Mouse (Mus musculus) hindbrain, embryonic 11.5 days (tissue): ENCODE data around the gene 2700049A03Rik. TPM values are rescaled to one million over a fixed set of nuclear protein-coding genes. Genes with fewer than 3 reads are reported as not detected.

Experiments used
- ATAC-seq: fragments of 200-750 bp; cut with Nextera tagmentation; 2 replicates; pipeline ENCODE4 v1.8.0; 2017; ENCODE audit warnings: mild to moderate bottlenecking, moderate TSS enrichment, moderate library complexity; ENCODE audit not compliant: low FRiP score
- DNase-seq: peaks from one replicate; pipeline ENCODE4 v3.0.0-alpha.2; 2015; ENCODE audit warnings: low spot score
- H3K27ac ChIP-seq: fragments of 300-500 bp; sonication (generic); 2 replicates; pipeline ENCODE4 v1.5.1; 2014; ENCODE audit warnings: mild to moderate bottlenecking, low read depth, low read length
- H3K27me3 ChIP-seq: fragments of 300-500 bp; sonication (generic); 2 replicates; pipeline ENCODE4 v1.6.1; 2014; ENCODE audit warnings: mild to moderate bottlenecking, low read length, moderate library complexity, mixed read lengths; ENCODE audit not compliant: control insufficient read depth, insufficient read depth
- H3K36me3 ChIP-seq: fragments of 300-500 bp; sonication (generic); 2 replicates; pipeline ENCODE4 v1.6.1; 2014; ENCODE audit warnings: mild to moderate bottlenecking, low read length, moderate library complexity, mixed read lengths; ENCODE audit not compliant: control insufficient read depth, insufficient read depth
- H3K4me1 ChIP-seq: fragments of 300-500 bp; sonication (generic); replicated peaks from 2 replicates; pipeline ENCODE4 v1.6.1; 2014; ENCODE audit warnings: low read length, mixed read lengths; ENCODE audit not compliant: control insufficient read depth, insufficient read depth
- H3K4me2 ChIP-seq: fragments of 300-500 bp; sonication (generic); replicated peaks from 2 replicates; pipeline ENCODE4 v1.6.1; 2014; ENCODE audit warnings: mild to moderate bottlenecking, low read depth, low read length
- H3K4me3 ChIP-seq: fragments of 300-500 bp; sonication (generic); 2 replicates; pipeline ENCODE4 v1.5.1; 2014; ENCODE audit warnings: low read depth, low read length
- H3K9ac ChIP-seq: fragments of 300-500 bp; sonication (generic); 2 replicates; pipeline ENCODE4 v1.6.1; 2014; ENCODE audit warnings: low read depth, low read length
- H3K9me3 ChIP-seq: fragments of 300-500 bp; sonication (generic); 2 replicates; pipeline ENCODE4 v1.6.1; 2016; ENCODE audit warnings: low read length; ENCODE audit not compliant: control insufficient read depth
- WGBS: fragments of 180-500 bp; shearing (Covaris S2); extraction: QIAGEN DNeasy Blood & Tissue Kit; methylation state at CpG from one replicate; pipeline ENCODE4 v1.1.7; 2014; 5-methylcytosine and 5-hydroxymethylcytosine counted together
- polyA plus RNA-seq: library from polyadenylated mRNA; unstranded; fragments of >200 nt; fragmentation: Nextera tagmentation; extraction: Ambion mirVana; gene quantifications from 2 replicates; pipeline ENCODE4 v1.2.1, GENCODE M21; 2014

Gene 2700049A03Rik
- polyA plus RNA-seq, 1 experiment from 2014 or later: 23.3 TPM

DNA sequence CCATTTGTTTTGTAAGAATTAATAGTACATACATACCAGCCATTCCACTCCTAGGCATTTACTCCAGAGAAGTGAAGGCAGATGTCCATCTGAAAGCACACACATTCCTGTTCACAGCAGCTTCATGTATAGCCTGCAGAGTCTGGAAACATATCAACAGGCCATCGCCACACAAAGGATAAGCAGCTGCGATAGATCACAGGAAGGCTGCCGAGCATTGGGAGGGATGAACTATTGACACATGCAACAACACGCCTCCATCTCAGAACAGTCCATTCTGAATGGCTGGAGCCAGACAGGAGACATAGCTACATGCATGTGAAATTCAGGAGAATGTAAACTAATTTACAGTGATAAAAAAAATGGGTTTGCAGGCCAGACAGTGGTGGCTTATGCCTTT lies 127.6 kb downstream of the 2700049A03Rik start:
- no peaks in the 10 kb centered on the region for H3K36me3 ChIP-seq
- no peaks in the 10 kb centered on the region for H3K27me3 ChIP-seq
- H3K4me2 ChIP-seq: no peak overlapping the region
- no peak for ATAC-seq
- WGBS: 94% methylated on average over 4 of the region's 4 CpGs
- H3K9ac ChIP-seq: no peak overlapping the region
- H3K4me3 ChIP-seq: no peak overlapping the region
- DNase-seq: no peak
- no peaks in the 10 kb centered on the region for H3K9me3 ChIP-seq
- H3K27ac ChIP-seq: no peak overlapping the region
- H3K4me1 ChIP-seq: no peaks in the 10 kb centered on the region

DNA sequence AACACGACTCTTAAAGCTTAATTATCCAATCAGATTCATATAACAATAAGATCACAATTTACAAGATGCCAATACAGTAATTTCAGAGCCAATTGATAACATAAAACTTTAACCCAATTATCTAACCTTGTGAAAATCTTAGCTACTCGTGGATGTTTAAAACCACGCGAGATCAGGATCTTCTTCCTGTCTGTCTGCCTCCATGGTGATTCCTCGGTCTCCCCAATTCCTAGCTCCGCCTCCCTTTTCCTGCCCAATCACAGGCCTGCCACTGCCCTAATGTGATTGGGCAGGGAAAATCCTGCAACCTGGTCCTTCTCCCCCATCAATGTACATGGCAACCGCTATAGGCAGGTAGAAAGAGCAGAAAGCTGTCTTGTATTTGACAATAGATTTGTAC lies 132.7 kb downstream of the 2700049A03Rik start:
- Histone ChIP-seq H3K27ac (no peak overlapping the region), H3K27me3 (no peaks in the 10 kb centered on the region), H3K4me3 (no peak overlapping the region), H3K4me1 (0 out of 2 replicates have a peak, but pooled peaks cover 2% of the 10 kb centered on the region), H3K4me2 (no peak overlapping the region), H3K9me3 (no peaks in the 10 kb centered on the region), H3K36me3 (no peaks in the 10 kb centered on the region), H3K9ac (no peak overlapping the region)
- ATAC-seq (no peak), DNase-seq (no peak)
- 93% methylated on average over 7 of the region's 7 CpGs for WGBS

DNA sequence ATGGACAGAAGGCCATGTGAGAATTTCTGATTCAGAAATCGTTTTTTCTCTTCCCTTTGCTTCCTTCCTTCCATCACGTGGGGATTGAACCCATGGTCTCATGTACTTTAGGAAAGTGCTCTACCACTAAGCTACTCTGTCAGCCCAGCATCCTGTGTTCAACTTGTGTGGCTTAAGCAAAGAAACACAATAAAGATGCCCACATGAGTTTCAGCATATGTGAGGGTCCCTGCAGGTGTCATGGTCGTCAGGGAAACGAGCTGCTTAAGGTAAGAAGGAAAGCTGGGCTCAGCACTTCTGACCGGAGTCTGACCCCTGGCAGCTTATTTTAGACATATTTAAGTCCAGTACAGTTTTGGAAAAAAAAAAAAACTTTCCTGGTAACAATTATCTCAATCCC lies 134.5 kb downstream of the 2700049A03Rik start:
- WGBS: 69% methylated on average over 5 of the region's 5 CpGs
- no peaks in the 10 kb centered on the region for H3K27me3 ChIP-seq
- H3K36me3 ChIP-seq: no peaks in the 10 kb centered on the region
- H3K9ac ChIP-seq: no peak overlapping the region
- no peaks in the 10 kb centered on the region for H3K9me3 ChIP-seq
- H3K4me3 ChIP-seq: no peak overlapping the region
- H3K4me1 ChIP-seq: 0 out of 2 replicates have a peak, but pooled peaks cover 2% of the 10 kb centered on the region
- H3K4me2 ChIP-seq: no peak overlapping the region
- ATAC-seq: no peak
- no peak overlapping the region for H3K27ac ChIP-seq
- no peak for DNase-seq

DNA sequence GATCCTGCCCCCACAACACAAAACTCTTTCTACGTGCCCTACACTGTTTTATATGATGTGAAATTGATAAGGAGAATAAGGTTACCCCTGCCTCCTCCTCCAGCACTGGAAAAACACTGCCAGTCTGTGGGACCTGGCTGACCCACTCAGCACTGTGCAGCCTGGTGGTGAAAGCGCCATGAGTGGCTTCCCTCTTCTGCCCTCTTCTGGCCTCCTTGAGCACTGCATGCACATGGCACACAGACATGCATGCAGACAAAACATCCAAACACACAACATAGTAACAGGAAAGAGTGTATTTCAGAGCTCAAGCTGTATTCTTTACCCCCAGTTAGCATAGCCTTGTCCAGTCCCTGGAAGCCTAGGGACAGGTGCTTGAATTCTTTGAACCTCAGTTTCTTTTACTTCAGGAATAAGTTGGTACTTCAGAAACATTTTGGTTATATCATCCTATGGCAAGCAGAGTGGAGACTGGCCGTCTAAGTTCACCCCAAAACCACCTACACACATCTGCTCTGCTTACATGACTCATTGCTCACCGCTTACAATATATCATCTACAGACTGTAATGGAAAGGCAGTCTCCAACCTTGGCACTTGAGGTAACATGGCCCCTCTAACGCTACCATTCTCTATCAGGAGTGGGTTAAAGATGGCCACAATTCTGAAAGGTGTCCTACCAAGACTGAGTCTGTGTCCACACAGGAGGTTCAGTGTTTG lies 138.0 kb downstream of the 2700049A03Rik start:
- no peaks in the 10 kb centered on the region for H3K27me3 ChIP-seq
- no peak for ATAC-seq
- 0 out of 2 replicates have a peak, but pooled peaks cover 2% of the 10 kb centered on the region for H3K4me1 ChIP-seq
- no peak overlapping the region for H3K27ac ChIP-seq
- no peaks in the 10 kb centered on the region for H3K36me3 ChIP-seq
- 88% methylated on average over 5 of the region's 5 CpGs for WGBS
- H3K4me3 ChIP-seq: no peak overlapping the region
- H3K4me2 ChIP-seq: no peak overlapping the region
- no peak for DNase-seq
- no peaks in the 10 kb centered on the region for H3K9me3 ChIP-seq
- H3K9ac ChIP-seq: no peak overlapping the region

DNA sequence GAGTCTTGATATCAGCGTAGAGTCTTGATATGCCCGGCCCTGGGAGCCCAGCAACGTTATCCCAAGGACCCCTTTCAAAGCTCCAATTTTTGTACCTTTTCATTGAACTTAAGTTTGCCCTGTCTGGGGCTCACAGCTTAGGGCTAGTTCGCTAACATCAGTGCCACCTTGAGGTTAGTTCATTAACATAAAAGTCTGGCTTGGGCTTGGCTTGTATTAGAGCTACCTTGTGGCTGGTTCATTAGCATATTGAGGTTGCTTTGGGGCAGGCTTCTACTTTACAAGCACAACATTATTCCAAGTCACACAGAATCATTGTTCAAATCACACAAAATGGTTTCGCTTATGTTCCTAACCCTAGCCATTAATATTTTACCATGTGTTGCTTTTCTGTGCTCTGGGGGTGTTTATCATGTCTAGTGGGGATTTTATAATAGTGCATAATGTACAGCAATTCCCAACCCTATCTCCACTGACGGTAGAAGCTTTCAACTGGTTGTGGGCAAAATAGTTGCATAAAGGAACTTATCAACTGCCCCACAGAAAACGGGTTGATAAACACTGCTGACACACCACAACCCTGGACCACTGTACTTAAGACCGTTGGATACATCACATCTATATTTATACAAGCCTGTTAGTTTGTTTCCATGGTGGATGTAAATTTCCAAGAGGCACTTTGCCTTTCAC lies 139.4 kb downstream of the 2700049A03Rik start:
- H3K36me3 ChIP-seq: no peaks in the 10 kb centered on the region

DNA sequence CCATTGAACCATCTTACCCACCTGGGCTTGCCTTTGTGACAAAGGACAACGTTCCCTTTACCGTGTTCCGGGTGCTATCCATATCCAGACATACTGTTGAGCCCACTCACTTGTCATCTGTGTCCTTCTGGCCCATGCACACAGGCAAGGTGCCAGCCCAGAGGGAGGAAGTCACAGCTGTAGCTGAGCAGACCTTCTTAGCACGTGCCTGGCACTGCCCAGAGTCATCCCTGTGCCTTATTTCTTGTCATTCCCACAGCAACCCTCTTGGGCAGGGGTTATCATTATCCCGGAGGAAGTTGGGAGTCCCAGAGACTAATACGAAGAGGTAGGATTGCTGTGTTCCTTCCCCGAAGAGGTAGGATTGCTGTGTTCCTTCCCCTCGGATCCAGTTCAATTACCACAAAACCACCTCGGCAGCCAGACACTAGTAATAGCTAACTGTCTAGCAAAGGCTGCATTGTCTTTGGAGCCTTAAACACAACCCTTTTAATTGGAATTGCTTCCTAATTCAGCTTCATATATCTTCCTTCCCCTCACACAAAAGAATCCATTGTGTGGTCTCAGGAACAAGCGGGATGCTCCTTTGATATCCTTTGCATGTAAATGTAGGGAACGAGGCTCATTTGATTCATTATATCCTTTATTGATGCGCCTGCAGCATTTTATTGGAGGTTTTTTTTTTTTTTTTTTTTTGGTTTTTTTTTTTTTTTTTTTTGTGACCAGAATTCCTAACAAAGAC lies 143.0 kb downstream of the 2700049A03Rik start:
- no peaks in the 10 kb centered on the region for H3K9me3 ChIP-seq
- DNase-seq (no peak), ATAC-seq (no peak)
- no peaks in the 10 kb centered on the region for H3K4me1 ChIP-seq
- no peaks in the 10 kb centered on the region for H3K36me3 ChIP-seq
- H3K4me2 ChIP-seq: no peak overlapping the region
- H3K27ac ChIP-seq: no peak overlapping the region
- no peak overlapping the region for H3K9ac ChIP-seq
- H3K27me3 ChIP-seq: no peaks in the 10 kb centered on the region
- no peak overlapping the region for H3K4me3 ChIP-seq
- 60% methylated on average over 12 of the region's 12 CpGs for WGBS

More for the DNA sequence above, 139.4 kb downstream of the 2700049A03Rik start:
- Histone ChIP-seq H3K27me3 (no peaks in the 10 kb centered on the region), H3K9me3 (no peaks in the 10 kb centered on the region), H3K4me3 (no peak overlapping the region), H3K4me1 (no peaks in the 10 kb centered on the region), H3K4me2 (no peak overlapping the region), H3K27ac (no peak overlapping the region), H3K9ac (no peak overlapping the region)
- whole genome bisulfite sequencing: 92% methylated on average over 8 of the region's 8 CpGs
- DNase-seq: no peak
- no peak for ATAC-seq

DNA sequence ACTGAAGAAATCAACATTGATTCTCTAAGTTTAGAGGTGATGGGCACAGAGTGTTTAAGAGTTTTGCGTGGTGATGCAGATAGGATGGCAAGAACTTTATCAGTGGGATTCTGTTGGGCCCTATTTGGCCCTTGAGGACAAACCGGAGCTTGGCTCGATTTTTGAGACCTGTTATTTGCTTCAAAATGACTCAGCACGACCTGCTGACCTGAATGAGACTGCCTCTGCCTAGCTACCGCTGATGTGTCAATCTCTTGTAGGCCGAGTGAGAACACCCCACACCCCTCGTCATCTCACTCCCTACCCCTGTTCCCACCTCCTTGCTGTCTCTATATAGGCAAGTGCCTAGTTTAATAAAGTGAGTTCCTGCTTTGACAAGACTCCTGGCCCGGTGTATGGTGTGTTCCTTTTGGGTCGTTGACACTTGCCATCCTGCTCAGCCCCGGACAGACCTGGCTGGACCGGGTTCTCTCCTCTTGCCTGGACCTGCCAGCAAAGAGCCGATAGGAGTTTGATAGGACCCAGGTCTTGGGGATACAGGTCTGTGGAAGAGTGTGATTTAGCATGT lies 144.6 kb downstream of the 2700049A03Rik start:
- no peaks in the 10 kb centered on the region for H3K27me3 ChIP-seq
- no peak overlapping the region for H3K4me3 ChIP-seq
- no peaks in the 10 kb centered on the region for H3K36me3 ChIP-seq
- DNase-seq (no peak), ATAC-seq (no peak)
- no peaks in the 10 kb centered on the region for H3K4me1 ChIP-seq
- H3K4me2 ChIP-seq: no peak overlapping the region
- H3K9ac ChIP-seq: no peak overlapping the region
- no peak overlapping the region for H3K27ac ChIP-seq
- 84% methylated on average over 12 of the region's 12 CpGs for WGBS
- H3K9me3 ChIP-seq: no peaks in the 10 kb centered on the region

DNA sequence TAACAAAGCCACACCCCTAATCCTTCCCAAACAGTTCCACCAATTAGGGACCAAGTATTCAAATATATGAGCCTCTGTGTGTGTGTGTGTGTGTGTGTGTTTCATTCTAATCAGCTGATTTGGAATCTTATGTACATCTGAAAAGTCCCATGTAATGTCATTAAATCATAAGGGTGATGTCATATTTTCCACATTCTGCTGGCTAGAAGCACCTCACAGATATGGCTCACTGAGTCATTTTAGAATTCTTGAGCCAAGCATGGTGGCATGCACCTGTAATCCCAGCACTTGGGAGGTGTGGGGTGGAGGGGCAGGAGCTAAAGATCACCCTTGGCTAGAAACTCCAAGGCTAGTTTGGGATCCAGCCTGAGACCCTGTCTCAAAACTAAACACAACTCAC lies 148.8 kb downstream of the 2700049A03Rik start:
- no peak overlapping the region for H3K9ac ChIP-seq
- DNase-seq (no peak), ATAC-seq (no peak)
- H3K27me3 ChIP-seq: no peaks in the 10 kb centered on the region
- no peaks in the 10 kb centered on the region for H3K36me3 ChIP-seq
- H3K4me2 ChIP-seq: no peak overlapping the region
- H3K4me3 ChIP-seq: no peak overlapping the region
- no peak overlapping the region for H3K27ac ChIP-seq
- H3K4me1 ChIP-seq: no peaks in the 10 kb centered on the region
- H3K9me3 ChIP-seq: no peaks in the 10 kb centered on the region
